Mouse (Mus musculus) cerebellum, adult 9-10 months (tissue): ENCODE data around the gene Olfr434.
"Not testable (repeated sequence)": the region's sequence is repeated elsewhere in the genome, so short reads cannot be mapped to it uniquely, and the experiment has no call there.

Source experiments
- DNase-seq: peaks from one replicate; pipeline ENCODE4 v3.0.0; 2022

The Olfr434 gene

DNA sequence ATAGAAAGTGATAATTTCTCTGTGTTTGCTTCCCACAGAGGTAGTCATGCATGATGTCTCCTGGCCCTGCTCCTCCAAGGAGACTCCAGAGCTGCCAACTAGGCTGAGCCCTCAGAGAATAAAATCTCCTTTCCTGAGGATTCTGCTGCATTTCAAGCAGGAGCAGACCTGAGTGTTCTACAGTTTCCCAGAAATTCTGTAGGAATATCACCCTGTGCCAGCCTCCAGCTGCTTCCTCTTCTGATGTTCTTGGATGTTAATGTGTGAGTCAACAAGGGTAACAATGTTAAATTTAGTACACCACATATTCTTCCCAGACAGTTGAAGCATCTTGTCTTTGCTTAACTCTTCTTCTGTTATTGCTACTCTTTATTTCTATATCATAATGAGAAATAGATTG, at the start of gene Olfr434:
Olfr434 (plus strand) TSS at position 149 of the 400 bp plus-strand sequence.
- not testable (repeated sequence) for DNase-seq

DNA sequence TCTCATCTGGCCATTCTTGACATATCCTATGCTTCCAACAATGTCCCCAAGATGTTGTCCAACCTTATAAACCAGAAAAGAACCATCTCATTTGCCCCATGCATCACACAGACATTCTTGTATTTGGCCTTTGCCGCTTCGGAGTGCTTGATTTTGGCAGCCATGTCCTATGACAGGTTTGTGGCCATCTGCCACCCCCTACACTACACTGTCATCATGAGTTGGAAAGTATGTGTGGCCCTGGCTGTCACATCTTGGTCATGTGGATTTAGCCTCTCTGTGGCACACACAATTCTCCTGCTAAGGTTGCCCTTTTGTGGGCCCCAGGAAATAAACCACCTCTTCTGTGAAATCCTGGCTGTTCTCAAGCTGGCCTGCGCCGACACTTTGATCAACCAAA, 45.6 kb upstream of the Olfr434 start:
- DNase-seq, result peak; percentile 13

DNA sequence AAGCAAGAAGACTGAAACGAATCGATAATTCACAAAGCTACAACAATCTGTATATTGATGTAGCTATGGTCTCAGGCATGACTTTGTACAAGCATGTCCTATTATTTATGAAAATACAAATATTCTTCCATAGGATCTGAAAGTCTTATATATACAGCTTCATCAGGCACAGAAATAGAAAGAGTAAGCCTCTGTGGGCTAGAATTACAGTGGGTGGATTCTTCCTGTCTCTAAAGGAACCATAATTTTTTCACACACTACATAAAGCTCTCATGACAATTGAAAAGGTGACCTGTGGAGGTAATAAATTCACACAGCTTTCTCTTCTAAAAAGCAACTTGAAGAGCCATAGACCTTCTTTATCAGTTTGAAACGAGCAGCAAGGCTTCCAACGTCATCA, 41.0 kb upstream of the Olfr434 start, which contains the start of gene Olfr13:
Olfr13 (plus strand) TSS at position 301 of the 400 bp plus-strand sequence.
- DNase-seq, result no peak

DNA sequence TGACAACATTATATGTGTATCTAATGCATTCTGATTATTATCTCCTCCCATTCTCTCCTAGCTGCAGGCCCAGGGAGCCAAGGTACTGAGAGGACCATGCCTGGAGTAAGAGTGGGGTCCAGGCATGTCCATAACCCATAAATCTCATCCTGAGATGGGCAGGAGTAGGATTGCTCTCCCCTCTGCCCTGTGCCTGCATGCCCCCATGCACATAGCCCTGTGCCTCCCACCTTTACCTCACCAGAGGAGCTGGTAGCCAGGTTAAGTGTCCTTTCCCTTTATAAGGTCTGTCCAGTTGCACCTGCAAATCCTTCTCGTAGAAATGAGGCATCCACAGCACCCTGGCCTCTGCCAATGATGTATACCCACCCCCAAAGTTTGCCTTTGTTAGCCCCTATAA, 34.7 kb upstream of the Olfr434 start:
- DNase-seq, result no peak

DNA sequence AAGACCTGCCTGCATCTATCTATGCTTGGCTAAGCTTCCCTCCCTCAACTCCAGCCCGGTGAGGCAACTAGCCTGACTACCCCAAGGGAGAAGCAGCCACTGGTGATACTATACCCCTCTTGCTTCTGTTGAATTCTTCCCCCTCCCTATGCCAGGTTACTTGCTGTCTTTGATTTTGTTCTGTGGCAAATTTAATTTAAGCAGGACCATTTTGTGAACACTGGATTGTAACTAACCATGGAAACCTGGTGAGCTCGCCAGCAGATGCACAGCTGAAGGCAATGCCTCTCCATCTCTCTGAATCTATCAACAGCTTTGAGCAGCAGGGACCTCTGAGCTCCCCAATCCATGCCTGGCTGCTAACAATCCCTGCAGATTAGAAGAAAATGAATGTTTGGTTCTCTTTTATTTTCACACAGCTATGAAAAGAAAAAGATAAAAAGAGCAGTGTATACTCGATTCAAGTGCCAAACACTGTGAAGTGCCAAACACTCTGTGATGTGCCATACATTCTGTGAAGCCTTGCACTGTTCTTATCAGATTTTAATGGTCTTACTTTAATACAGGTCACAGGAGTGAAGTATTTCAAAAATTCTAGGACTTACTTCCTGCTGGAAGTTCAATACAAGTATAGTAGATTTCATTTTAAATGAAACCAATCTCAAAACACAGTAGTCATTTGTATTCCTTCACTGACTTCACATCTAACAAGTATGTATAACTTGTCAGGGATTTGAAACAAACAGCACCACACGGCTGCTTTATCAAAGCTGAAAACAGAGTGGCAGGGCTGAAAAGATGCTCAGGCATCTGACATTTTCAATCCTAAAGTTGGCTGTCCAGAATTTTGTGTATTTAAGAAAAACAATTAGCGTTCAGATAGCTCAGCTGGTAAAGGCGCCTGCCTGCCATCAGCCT, 34.0 kb upstream of the Olfr434 start:
- DNase-seq, result no peak

DNA sequence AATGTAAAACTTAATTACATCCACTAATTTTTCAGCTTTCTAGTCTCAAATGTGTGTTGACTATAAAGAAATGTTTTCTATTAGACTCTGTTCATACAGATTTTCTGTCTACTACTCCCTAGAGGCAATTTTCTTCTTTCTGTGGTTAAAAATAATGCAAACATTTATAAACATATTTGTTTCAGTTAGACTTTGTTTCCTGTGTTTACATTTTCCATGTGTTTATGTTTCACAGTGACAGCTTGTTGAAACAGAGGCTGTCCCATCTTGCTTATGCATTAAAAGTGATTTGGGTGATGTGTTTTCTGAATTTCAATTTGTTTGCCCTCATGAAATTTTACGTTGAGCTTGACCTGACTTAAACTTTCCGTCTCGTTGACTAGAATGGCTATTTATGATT, 21.8 kb upstream of the Olfr434 start:
- no peak for DNase-seq

DNA sequence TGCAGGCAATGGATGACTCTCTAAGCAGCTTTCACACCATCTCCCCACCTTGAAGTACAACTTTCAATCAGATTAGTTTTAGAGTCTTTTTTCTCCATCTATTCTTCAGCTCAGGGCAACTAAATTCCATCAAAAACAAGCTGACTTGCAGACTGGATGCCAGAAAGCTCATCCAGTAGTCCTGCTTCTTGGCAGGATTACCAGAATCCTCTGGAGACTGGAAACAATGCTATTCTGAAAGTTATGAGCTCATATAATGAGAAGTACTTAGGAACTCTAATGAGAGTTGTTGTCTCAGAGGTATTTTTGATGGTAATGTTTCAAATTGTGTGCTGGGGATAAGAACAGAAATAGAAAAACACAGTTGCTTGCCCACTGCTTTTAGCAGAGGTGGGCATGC, 16.0 kb upstream of the Olfr434 start, which contains the start of gene Olfr435:
Olfr435 (plus strand) TSS at position 366 of the 400 bp plus-strand sequence.
- DNase-seq, result no peak

DNA sequence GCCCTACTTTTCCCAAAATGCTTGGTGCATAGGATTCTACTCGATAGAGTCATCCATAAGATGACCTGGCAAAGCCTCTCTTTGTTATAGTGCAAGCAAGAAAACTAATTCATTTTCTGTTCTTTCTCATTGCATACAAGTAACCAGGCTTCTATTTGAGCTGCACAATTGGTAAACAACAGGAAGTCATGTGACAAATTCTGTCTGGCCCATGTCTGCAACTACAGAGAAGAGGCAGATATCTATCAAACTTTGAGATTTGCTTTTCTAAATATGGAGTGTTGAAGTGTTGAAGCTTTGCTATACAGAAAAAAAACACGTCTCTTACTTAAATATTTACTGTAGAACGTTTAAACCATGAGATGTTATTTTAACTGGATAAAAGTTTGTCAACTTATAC, 14.7 kb upstream of the Olfr434 start:
- DNase-seq, result no peak

DNA sequence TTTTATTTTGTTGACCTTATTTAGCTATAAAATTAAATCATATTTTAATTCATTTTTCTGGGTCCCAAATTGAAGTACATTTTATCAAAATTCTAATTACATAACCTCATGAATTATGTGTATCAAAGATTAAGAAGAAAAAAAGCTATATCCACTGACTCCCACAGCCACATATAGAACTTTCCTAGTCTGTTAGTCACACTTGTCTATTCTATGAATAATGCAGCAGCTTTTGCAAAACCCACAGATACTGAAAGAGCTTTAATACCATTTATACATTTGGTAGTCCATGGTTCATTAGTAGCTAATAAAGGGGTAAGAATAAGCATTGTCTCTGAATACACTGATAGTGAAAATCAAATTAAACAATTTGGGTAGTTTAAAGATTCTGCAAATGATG, 10.0 kb upstream of the Olfr434 start:
- no peak for DNase-seq

DNA sequence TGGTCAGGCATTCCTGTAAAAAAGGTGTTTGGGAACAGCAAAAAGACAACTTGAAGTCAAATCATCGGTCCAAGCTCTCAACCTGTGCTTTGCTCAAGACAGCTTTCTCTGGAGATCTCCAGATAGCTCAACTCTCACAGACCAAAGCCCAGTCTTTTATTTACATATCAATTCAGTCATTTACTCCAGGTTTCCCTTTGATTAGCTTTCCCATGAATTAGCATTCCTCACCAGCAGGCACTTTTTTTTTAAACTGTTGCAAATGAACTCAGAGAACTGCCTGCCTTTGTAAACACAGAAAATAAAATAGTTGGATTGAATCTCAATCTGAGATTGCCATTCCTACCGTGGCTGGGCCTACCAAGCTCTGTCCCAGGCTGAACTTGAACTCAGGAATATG, 7.5 kb upstream of the Olfr434 start:
- no peak for DNase-seq

DNA sequence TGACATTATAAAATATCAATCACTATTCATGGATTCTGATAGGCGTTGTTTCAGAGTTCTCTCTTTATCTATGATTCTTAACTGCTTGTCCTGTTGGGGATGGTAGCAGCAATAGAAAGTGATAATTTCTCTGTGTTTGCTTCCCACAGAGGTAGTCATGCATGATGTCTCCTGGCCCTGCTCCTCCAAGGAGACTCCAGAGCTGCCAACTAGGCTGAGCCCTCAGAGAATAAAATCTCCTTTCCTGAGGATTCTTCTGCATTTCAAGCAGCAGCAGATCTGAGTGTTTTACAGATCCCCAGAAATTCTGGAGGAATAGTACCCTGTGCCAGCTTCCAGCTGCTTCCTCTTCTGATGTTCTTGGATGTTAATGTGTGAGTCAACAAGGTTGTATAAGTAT, 18.4 kb downstream of the Olfr434 start, which contains the start of gene Olfr47:
Olfr47 (plus strand) TSS at position 275 of the 400 bp plus-strand sequence.
- DNase-seq, result not testable (repeated sequence)

DNA sequence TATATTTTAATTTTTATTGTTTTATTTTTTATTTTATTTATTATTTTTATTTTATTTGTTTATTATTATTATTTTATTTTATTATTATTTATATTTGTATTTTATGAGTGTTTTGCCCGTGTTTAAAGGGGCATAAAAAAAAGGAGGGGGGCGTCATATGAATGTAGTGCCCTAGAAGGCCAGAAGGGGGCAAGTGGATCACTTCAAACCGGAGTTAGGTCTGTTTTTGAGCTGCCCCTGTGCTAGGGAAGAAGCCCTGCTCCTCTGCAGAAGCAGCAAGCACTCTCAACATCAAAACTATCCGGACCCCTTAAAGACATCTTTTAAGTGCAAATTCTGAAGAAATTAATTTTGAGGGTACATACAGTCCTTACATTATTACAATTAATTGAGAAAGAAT, 29.2 kb downstream of the Olfr434 start:
- DNase-seq, result no peak

DNA sequence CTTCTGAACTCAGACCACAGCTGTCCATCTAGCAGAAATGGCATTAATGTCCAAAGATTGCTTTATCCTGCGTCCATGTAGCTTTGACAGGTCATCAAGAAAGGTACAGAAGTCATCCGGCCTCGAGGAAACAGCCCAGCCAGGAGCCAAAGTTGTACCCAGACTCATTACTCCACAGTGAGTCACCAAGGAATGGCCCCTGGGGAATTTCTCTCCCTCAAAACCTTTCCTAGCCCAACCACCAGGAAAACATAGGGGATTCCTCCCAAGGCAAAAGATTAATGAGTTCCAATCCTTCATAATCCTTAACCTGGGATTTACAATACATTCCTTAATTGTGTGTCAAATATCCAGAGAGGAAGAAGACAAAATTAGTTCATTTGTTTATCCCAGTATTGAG, 34.6 kb downstream of the Olfr434 start:
- DNase-seq, result no peak

DNA sequence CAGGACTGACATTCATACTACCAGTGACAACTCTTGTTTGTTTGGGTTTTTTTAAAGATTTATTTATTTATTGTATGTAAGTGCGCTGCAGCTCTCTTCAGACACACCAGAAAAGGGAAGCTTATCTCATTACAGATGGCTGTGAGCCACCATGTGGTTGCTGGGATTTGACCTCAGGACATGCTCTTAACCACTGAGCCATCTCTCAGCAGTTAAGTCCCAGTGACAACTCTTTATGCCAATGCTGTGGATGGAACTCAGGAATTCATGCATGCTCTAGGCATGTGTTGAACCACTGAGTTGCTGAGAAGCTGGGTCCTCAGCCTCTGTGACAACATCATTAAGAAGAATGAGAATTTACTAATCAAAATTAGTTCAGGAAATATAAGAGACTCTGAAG, 40.2 kb downstream of the Olfr434 start:
- DNase-seq, result no peak

DNA sequence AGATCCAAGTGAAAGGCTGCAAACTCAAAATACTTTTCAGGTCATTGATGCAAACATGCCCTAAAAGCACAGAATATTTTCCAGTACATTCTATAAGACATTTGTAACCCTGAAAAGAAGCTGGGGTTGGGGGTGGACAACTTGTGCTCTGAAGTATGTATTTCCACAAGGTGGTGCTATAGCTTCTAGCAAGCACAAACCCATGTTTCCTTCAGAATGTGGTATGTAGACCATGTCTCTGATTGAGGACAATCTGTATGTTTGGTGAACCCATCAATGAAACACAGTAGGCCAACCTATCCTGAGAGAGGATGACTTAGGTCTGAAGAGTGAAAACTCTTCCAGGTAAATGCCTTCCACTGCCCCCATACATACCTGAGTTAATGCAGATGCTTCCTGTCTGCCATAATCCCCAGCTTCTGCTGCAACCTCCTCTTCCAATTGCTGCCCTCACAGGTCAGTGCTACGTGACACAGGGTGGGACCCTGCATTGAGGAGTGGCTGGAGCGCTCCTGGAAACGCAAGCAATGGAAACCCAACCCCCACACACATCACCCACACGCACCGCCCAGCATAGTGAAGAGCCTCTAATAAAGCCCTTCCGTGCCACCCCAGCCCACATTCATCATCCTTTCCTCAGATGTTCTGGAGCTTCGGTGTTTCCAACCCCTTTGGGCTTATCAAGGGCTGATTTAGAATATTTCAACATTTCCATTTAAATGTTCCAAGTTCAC, 41.5 kb downstream of the Olfr434 start:
- peak; percentile 34 for DNase-seq

DNA sequence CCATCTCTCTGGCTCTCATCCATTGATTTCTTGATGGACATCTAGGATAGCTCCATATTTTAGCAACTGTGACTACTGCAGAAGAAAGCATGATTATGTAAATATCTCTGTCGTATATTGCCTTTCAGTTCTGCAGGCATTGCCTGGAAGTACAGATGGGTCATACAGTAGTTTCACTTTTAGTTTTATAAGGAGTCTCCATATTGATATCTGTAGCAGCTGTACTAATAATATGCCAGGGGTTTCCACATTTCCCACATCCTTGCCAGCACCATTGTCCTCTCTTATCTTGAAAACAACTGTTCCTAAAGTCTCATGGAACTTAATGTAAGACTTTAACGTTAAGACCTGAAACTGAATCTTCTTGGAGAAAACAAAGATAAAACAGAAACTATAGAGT, 47.9 kb downstream of the Olfr434 start:
- DNase-seq, result no peak

DNA sequence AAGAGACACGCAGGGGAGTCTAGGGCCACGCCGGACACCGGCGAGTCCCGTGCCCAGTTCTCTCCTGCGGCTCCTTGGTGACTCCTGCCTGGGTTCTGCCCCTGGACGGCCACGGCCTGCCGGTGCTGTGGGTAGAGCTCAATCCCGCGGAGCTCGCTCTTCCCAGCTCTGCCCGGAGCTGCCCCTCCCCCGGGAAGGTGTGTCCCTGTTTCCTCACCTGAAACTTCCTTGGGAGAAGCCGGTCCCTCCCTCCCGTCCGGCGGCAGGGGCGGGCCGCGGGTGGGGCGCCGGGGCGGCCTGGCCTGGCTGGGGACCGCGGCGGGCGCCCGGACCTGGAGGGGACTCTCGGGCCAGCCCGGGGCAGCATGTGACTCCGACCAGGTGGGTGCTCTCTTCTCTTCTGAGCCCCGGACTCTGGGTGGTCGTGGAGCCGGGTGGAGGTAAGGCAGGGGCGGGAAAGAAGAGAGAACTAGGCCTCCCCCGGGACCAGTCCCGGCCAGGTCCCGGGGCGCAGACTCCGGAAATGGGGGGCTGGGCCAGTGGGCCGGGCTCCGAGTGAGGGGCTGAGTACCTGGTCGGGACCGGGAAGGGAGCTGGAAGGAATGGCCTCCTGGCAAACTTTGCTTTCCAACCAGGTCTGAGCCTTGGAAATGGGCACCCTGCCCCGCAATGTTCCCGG, 52.7 kb downstream of the Olfr434 start, which contains the start of gene Arhgef5:
Arhgef5 (plus strand) TSS at position 220 of the 679 bp plus-strand sequence.
- no peak for DNase-seq

DNA sequence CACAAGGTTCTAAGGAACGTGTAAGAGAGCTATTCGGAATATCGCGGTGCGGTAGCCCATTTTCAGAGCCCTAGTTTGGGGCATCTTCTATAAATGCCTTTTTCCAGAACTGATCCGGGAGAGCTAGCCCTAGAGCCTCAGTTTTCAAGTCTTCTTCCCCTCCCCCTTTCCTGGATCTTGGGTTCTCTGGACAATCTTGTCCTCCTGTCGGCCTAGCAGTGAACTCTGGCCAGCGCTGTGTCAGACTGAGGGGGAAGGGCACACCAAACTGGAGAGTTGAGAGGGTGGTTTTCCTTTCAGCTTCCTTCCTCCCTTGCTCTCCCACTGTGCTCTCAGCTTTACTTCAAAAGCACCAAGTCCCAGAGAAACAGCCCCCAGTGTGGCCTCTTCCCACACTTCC, 53.5 kb downstream of the Olfr434 start:
- DNase-seq, result no peak
